13 mouse cellular contexts compared by ENCODE assay signal in genomic region chr16:8509894-8510293, GRCm38 (mm10).
"Had no signal": no experiment of that assay in that cellular context is flagged by ENCODE, and none has a peak within 500 bp of the region (broad histone marks: within the 10 kb centered on the region; RNA-seq: fewer than 3 reads in every experiment).

No protein-coding gene starts in this region.

- DNase-seq: lung, adult 18-20 months; lung, embryonic 14.5 days; lung, postnatal 10 days; lung, postnatal 4 days; midbrain, embryonic 14.5 days; retina, postnatal 1 day; right cerebral cortex, adult 18-20 months; right cerebral cortex, postnatal 25 days; right cerebral cortex, postnatal 4 days; spleen, adult 18-20 months; thymus, adult 18-20 months; thymus, postnatal 14 days; thymus, postnatal 36 days had no signal
